8 mouse cellular contexts compared by ENCODE assay signal in genomic region chr2:160578384-160579320, GRCm38 (mm10).
DNase-seq lines count a peak whose midpoint lies in the region; ATAC-seq lines count a peak whose summit lies in the region.

No protein-coding gene starts in this region.

- peak; percentile 45 for DNase-seq in WW6 (ENCODE audit: low read depth, low spot score)
- peak; percentile 94 to 96 for DNase-seq in cerebellum, postnatal 14 days
- DNase-seq in frontal cortex, postnatal 25 days (ENCODE audit: low spot score in 2 of 2) = peak; percentile 86 to 88
- DNase-seq in left cerebral cortex, postnatal 25 days (ENCODE audit: low spot score in 2 of 2) = peak; percentile 87 to 89
- peak; percentile 46 for DNase-seq in skeletal muscle tissue, adult 2 months (ENCODE audit: low read depth, low spot score)
- DNase-seq in c-Kit-positive CD71-positive TER-119-positive erythroid progenitor cells, embryonic 14.5 days (ENCODE audit: low spot score) = no peak

- WGBS in intestine, embryonic 15.5 days = 13% methylated on average over 17 of the region's 17 CpGs
- WGBS in midbrain, embryonic 13.5 days = 8% methylated on average over 17 of the region's 17 CpGs

- 0 out of 2 replicates have a peak, but pooled peaks cover 2% of the 10 kb centered on the region for H3K4me1 ChIP-seq in intestine, embryonic 15.5 days (replicated peaks)
- H3K4me1 ChIP-seq in midbrain, embryonic 13.5 days (replicated peaks) = peaks cover 22% of the 10 kb centered on the region

- peak; percentile 51; the same call in 1 of the 2 replicates for ATAC-seq in intestine, embryonic 15.5 days
- ATAC-seq in midbrain, embryonic 13.5 days = peak; percentile 70

- no peaks in the 10 kb centered on the region for H3K9me3 ChIP-seq in intestine, embryonic 15.5 days
- no peaks in the 10 kb centered on the region for H3K9me3 ChIP-seq in midbrain, embryonic 13.5 days

- intact Hi-C loops in left cerebral cortex, postnatal 25 days (cut with DNase I) = loop anchor here (2.0 to 5.0 kb wide), 5 partner anchors 171 to 1666 kb away; no protein-coding TSS in a partner anchor

- no peak overlapping the region for H3K27ac ChIP-seq in intestine, embryonic 15.5 days
- H3K27ac ChIP-seq in midbrain, embryonic 13.5 days = no peak overlapping the region

- H3K36me3 ChIP-seq in intestine, embryonic 15.5 days = no peaks in the 10 kb centered on the region
- no peaks in the 10 kb centered on the region for H3K36me3 ChIP-seq in midbrain, embryonic 13.5 days

- no peak overlapping the region for H3K4me3 ChIP-seq in intestine, embryonic 15.5 days (replicated peaks)
- H3K4me3 ChIP-seq in midbrain, embryonic 13.5 days (replicated peaks) = peak overlapping the region; percentile 12

- peaks cover 30% of the 10 kb centered on the region for H3K27me3 ChIP-seq in intestine, embryonic 15.5 days (replicated peaks)
- H3K27me3 ChIP-seq in midbrain, embryonic 13.5 days = peaks cover 37% of the 10 kb centered on the region

- H3K4me2 ChIP-seq in intestine, embryonic 15.5 days (replicated peaks) = no peak overlapping the region
- peak overlapping the region; percentile 47 for H3K4me2 ChIP-seq in midbrain, embryonic 13.5 days (replicated peaks)

- no peak overlapping the region for H3K9ac ChIP-seq in intestine, embryonic 15.5 days
- H3K9ac ChIP-seq in midbrain, embryonic 13.5 days (replicated peaks) = no peak overlapping the region
